Mouse (Mus musculus) Muller cell, postnatal 12 days (primary cell): ENCODE results near the gene Klk5.

Experiments used
- DNase-seq: peaks from one replicate; pipeline ENCODE4 v3.0.0-alpha.2; 2015; ENCODE audit errors: inconsistent ontology term

The Klk5 gene

DNA sequence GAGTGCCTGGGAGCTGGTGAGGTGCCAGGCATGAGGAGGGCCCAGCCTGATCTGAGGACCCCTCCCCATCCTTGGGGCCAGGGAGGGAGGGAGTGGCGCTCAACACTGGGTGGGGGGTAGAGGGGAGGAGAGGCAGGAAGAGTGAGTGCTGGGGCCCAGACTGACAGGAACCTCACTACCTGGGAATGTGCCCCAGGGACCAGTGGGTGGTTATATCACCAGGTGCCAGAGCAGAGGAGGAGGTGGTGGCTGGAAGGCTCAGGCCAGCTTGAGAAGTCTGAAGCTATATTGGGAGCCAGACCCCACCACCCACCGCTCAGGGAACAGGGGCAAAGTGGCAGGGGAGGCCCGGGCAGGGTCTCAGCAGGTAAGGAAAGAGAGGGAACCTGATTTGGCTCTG lies at the start of gene Klk5:
TSS of gene Klk5 (plus strand) at position 271 of the 400 bp plus-strand sequence.
- DNase-seq, result no peak

GRCm38 (mm10) chr7:43796355-43796754 lies 45.4 kb upstream of the Klk5 start:
- DNase-seq, result no peak

DNA sequence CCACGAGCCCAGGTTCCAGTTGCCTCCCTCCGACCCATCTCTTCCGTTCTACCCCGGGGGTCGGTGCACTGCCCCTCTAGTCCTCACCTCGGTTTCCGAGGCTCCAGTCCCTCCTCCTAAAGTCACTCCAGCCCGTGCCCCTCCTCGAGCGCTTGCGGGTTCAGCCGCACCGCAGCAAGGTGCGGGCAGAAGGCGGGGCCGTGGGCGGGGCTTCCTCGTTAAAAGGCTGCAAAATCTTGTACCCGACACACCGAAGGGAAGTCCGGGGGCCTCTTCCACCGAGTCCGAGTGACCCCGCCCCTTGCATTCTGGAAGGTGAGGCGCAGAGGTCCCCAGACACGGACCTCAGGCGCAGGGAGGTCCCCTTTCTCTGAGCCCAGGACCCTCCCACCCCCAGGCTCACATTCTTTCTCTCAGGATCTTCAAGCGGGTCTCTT lies 44.4 kb upstream of the Klk5 start, which contains the start of gene Klk8:
TSS of gene Klk8 (plus strand) at position 245 of the 437 bp plus-strand sequence.
- peak; percentile 24 for DNase-seq

GRCm38 (mm10) chr7:43797844-43798462 lies 43.8 kb upstream of the Klk5 start:
- no peak for DNase-seq

GRCm38 (mm10) chr7:43799876-43800275 lies 41.9 kb upstream of the Klk5 start:
- no peak for DNase-seq

DNA sequence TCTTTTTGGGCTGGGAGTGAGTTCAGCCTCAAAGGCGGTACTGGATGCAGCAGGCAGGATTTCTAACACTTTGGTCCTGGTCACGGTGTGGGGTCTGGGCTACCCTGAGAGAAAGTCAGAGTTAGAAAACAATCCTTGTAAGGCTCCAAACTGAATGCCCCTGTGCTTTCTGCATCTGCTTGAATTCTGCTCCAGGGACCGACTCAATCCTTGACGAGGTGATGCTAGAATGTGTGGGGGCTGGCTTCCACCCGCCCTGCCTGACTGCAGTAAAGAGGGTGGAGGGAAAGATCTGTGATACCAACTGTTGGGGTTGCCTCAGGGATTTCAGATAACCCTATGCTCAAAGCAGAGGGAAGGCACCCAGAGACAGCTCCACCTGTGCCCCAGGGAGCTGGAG lies 30.8 kb upstream of the Klk5 start, which contains the start of gene Klk7:
TSS of gene Klk7 (plus strand) at position 301 of the 400 bp plus-strand sequence.
- DNase-seq, result no peak

DNA sequence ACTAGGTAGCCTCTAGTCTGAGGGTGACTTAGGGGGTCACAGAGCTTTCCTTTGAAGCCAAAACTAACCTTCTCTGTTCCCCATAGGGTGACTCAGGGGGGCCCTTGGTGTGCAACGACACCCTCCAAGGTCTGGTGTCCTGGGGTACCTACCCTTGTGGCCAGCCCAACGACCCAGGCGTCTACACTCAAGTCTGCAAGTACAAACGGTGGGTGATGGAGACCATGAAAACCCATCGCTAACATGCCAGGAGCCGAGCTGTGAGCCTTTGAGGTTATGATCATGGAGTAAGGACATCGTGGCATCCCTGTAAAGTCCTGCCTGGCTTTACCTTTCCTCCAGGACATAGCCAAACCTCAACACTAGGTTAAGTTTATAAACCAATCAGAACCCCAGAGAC lies 26.6 kb upstream of the Klk5 start:
- no peak for DNase-seq

GRCm38 (mm10) chr7:43816746-43817145 lies 25.0 kb upstream of the Klk5 start:
- DNase-seq, result no peak

DNA sequence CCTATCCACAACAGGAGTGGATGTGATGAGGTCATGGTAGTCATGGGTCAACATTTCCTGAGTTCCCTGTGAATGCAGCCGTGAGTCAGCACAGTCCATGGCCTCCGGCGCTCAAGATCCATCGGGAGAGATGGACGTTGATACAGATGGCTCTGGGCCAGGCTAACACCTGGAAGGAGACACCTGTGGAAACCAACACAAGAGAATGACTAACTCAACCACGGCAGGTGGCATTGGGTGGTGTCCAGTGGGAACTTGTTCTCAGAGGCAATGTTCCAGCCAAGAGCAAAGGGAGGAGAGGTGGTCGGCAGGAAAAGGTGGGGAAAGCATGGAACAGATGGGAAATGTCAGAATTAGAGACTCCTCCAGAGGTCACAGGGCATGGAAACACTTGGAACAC lies 20.2 kb upstream of the Klk5 start:
- DNase-seq, result no peak

GRCm38 (mm10) chr7:43824199-43824598 lies 17.6 kb upstream of the Klk5 start, which contains the start of gene Klk6:
Gene Klk6, plus strand, starts transcription at chr7:43824499.
- no peak for DNase-seq

DNA sequence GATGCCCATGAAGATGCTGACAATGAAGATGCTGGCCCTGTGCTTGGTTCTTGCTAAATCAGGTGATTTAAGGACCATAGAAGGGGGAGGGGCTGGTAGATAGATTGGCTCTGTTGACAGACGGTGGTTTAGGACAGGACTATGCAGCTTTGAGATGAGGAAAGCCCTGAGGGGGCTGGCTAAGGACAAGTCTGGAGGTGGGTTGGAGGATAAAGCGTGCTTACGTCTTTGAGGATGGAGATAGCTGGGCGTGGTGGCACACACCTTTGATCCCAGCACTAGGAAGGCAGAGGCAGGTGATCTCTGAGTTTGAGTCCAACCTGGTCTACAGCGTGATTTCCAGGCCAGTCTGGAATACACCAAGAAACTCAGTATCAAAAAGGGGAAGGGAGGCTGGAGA lies 15.7 kb upstream of the Klk5 start:
- DNase-seq, result no peak

DNA sequence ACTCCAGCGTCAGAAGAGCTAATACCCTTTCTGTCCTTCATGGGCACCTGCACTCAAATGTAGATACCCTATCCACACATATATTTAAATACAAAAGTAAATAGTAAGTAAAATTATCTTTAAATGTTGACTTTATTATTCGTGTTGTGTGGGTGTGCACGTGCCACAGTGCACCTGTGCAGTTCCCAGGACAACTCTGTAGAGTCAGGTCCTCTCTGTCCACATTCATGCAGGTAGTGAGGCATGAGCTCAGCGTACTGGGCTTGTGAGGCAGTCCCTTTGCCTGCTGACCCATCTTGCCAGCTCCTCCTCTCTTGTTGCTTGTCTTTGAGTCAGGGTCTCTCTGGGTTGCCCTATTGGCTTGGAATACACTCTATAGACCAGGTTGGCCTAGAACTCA lies 14.1 kb upstream of the Klk5 start:
- DNase-seq, result no peak

DNA sequence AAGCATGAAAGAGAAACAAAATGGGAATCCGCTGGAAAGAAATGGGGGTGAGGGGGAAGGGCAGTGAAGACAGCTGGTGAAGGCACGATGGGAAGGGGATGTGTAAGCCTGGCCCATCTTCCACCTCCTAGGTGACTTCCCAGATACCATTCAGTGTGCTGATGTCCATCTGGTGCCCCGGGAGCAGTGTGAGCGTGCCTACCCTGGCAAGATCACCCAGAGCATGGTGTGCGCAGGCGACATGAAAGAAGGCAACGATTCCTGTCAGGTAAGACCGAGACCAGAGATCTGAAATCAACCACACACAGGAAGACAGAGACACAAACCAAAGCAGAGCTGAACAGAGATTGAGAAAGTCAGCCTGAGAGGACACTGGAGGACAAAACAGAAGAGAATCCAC lies 12.8 kb upstream of the Klk5 start:
- DNase-seq, result no peak

GRCm38 (mm10) chr7:43843801-43844200 lies 2.0 kb downstream of the Klk5 start:
- no peak for DNase-seq

DNA sequence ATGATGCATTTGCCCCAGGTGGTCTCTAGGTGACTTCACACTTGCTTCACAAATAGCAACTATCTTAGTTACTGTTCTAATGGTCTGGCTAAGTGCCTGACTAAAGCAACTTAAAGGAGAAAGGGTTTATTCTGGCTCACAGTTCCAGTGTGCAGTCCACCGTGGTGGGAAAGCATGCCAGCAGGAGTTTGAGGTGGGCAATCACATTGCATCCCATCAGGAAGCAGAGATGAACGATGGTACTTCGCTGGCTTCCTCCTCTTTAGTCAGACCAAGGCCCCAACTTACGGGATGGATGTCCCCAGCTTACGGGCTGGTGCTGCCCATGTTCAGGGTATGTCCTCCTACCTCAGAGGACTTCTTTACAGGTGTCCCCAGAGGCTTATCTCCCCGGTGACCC lies 9.8 kb downstream of the Klk5 start:
- no peak for DNase-seq

- no peak for DNase-seq
These were observed 13.0 kb downstream of the Klk5 start for GRCm38 (mm10) chr7:43854642-43855380.

DNA sequence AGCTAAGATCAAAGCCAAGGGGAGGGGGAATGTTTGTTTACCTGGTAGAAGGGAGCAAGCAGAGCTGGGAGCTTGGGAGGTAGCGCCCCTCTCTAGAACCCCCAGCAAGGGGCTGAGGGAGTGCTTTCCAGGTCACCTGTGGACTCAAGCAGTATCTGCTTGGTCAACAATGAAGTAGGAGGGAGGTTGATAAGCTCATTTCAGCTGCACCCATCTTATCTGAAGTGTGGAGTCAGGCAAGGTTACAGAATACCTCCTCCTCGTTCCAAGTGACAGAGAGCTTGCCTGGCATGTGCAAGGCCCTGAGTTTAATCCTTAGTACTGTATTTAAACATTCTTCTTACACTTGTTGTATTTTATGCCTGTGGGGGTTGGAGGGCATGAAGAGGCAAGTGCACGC lies 13.9 kb downstream of the Klk5 start:
- DNase-seq, result no peak

DNA sequence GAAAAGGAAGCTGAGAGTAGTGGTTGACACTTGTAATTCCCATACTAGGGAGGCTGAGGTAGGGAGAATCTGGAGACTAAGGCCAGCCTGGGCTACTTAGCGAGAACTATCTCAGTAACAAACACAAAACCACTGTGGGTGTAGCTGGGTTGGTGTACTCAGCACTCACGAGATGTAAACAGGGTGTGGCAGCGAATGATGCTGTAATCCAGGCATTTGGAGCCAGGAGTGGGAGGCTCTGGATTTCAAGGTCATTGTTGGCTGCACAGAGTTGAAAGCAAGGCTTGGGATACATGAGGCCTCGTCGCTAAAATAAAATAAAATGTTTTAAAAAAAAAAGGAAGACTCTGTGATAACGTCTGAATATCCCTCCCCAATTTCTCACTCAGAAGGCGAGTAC lies 14.5 kb downstream of the Klk5 start:
- DNase-seq, result no peak

GRCm38 (mm10) chr7:43857501-43857900 lies 15.7 kb downstream of the Klk5 start:
- no peak for DNase-seq

- no peak for DNase-seq
These were observed 18.6 kb downstream of the Klk5 start for GRCm38 (mm10) chr7:43860411-43860810.

GRCm38 (mm10) chr7:43873237-43873636 lies 31.5 kb downstream of the Klk5 start:
- DNase-seq, result peak; percentile 36

DNA sequence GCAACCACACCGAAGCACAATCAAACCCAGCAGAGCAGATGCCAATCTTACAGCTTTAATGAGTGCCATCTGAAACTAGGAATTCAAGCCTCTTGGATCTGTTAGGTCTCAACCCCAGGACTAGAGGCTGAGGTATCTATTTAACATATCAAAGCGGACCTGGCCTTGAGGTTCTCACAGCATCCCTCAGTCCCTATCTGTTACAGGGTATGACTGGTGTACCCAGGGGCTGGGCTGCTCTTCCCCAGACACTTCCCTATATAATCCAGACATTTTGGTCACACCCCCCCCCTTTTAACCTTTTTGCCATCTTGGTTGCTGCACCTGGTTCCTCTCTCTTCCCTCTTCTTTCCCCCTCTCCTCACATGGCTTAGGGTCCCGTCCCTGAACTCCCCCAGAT lies 31.9 kb downstream of the Klk5 start:
- DNase-seq, result no peak

GRCm38 (mm10) chr7:43874868-43875375 lies 33.2 kb downstream of the Klk5 start:
- DNase-seq, result no peak
